Mouse (Mus musculus) cerebellum, adult 2 months (tissue): Measurements from ENCODE around the gene Ncoa5.

Experiments used
- CTCF ChIP-seq: fragments of 200-500 bp; IDR thresholded peaks from 2 replicates; pipeline ENCODE4 v1.5.1; 2011; ENCODE audit warnings: low read depth, mild to moderate bottlenecking, control low read depth, low read length, moderate library complexity, borderline replicate concordance; ENCODE audit not compliant: insufficient read depth
- POLR2A ChIP-seq: fragments of 200-500 bp; IDR thresholded peaks from 2 replicates; pipeline ENCODE4 v1.6.1; 2011; ENCODE audit warnings: low read length, control low read depth, borderline replicate concordance; ENCODE audit not compliant: insufficient read depth

- TF ChIP-seq CTCF (no peak), POLR2A (no peak)
Measured at GRCm38 (mm10) chr2:165049044-165049443, 14.4 kb upstream of the Ncoa5 start.
